Mouse (Mus musculus) kidney, postnatal 0 days (tissue): ENCODE data around the gene Setdb1. TPM values are rescaled to one million over a fixed set of nuclear protein-coding genes. Genes with fewer than 3 reads are reported as not detected.

ENCODE experiments used
- ATAC-seq: fragments of 200-750 bp; cut with Nextera tagmentation; replicated peaks from 2 replicates; pipeline ENCODE4 v1.8.0; 2017; ENCODE audit warnings: low read depth, moderate number of reproducible peaks, moderate TSS enrichment, moderate library complexity; ENCODE audit not compliant: low FRiP score
- DNase-seq: peaks from one replicate; pipeline ENCODE4 v3.0.0-alpha.2; 2016; ENCODE audit warnings: low spot score
- H3K27ac ChIP-seq: fragments of 300-500 bp; sonication (generic); 2 replicates; pipeline ENCODE4 v1.5.1; 2014; ENCODE audit warnings: mild to moderate bottlenecking
- H3K27me3 ChIP-seq: fragments of 300-500 bp; sonication (generic); 2 replicates; pipeline ENCODE4 v1.6.1; 2014; ENCODE audit warnings: low read length, mixed read lengths; ENCODE audit not compliant: insufficient read depth
- H3K36me3 ChIP-seq: fragments of 300-500 bp; sonication (generic); 2 replicates; pipeline ENCODE4 v1.6.1; 2014; ENCODE audit warnings: low read length, mixed read lengths; ENCODE audit not compliant: insufficient read depth
- H3K4me1 ChIP-seq: fragments of 300-500 bp; sonication (generic); replicated peaks from 2 replicates; pipeline ENCODE4 v1.6.1; 2014; ENCODE audit warnings: antibody characterized with exemption, low read length, mixed read lengths; ENCODE audit not compliant: insufficient read depth
- H3K4me2 ChIP-seq: fragments of 300-500 bp; sonication (generic); 2 replicates; pipeline ENCODE4 v1.6.1; 2014; ENCODE audit warnings: mild to moderate bottlenecking, low read length, moderate library complexity, mixed read lengths
- H3K4me3 ChIP-seq: fragments of 300-500 bp; sonication (generic); replicated peaks from 2 replicates; pipeline ENCODE4 v1.5.1; 2014; ENCODE audit warnings: low read depth, low read length
- H3K9ac ChIP-seq: fragments of 300-500 bp; sonication (generic); 2 replicates; pipeline ENCODE4 v1.6.1; 2014; ENCODE audit warnings: low read depth, low read length
- H3K9me3 ChIP-seq: fragments of 300-500 bp; sonication (generic); replicated peaks from 2 replicates; pipeline ENCODE4 v1.6.1; 2016; ENCODE audit warnings: low read length, inconsistent platforms, mixed read lengths
- CTCF ChIP-seq: IDR thresholded peaks from 2 replicates; pipeline ENCODE4 v1.5.1; 2016; ENCODE audit warnings: antibody characterized with exemption, low read depth, mild to moderate bottlenecking, moderate library complexity
- WGBS: fragments of 180-500 bp; shearing (Covaris S2); extraction: QIAGEN DNeasy Blood & Tissue Kit; methylation state at CpG from one replicate; pipeline ENCODE4 v1.1.7; 2014; 5-methylcytosine and 5-hydroxymethylcytosine counted together
- polyA plus RNA-seq: library from polyadenylated mRNA; unstranded; fragments of >200 nt; fragmentation: Nextera tagmentation; extraction: Ambion mirVana; gene quantifications from 2 replicates; pipeline ENCODE4 v1.2.1, GENCODE M21; 2015

Gene Setdb1
- polyA plus RNA-seq, 1 experiment from 2014 or later = 22.2 TPM

DNA sequence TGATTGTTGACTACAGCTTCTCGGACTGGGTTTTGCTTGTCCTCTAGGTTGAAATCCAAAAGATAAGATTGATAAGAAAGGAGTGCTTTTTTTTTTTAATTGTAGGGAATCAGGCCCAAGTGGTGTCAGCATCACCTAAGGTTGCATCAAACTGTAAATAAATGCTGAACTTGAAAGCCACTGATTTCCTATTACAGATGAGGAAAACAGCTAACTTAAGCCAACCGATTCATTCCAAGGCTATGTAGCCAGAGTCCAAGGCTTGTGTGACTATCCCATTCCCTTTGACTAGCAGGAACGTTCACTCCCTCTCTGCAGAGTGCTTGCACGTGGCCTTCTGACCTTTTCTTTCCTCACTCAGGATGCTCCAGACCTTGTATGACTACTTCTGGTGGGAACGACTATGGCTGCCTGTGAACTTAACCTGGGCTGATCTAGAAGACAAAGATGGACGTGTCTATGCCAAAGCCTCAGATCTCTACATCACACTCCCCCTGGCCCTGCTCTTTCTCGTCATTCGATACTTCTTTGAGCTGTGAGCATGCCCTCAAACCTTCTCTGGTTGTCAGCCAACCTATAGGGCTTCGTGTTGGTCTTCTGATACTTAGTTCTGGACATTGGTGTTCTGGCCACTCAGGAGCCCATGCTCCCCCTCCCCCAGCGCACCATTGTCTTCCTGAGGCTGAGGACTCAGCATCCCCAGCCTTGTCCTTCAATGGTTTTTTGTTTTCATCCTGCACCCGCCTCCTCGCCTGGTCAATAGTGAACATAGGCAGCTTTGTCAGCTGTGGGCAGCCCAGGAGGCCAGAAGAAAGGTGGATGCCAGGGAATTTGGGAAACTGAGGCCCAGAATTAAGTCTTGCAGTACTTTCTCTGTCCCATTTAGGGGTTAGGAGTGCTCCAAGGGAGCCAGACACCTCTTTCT is 37.0 kb downstream of the Setdb1 start:
- no peak overlapping the region for H3K4me3 ChIP-seq
- peaks cover 20% of the 10 kb centered on the region; the same call in 1 of the 2 replicates for H3K4me1 ChIP-seq
- no peak for DNase-seq
- no peaks in the 10 kb centered on the region for H3K27me3 ChIP-seq
- no peak overlapping the region for H3K27ac ChIP-seq
- 66% methylated on average over 12 of the region's 12 CpGs for WGBS
- no peak for ATAC-seq
- H3K9ac ChIP-seq = no peak overlapping the region
- no peaks in the 10 kb centered on the region for H3K9me3 ChIP-seq
- no peak for TF ChIP-seq CTCF
- peaks cover 51% of the 10 kb centered on the region for H3K36me3 ChIP-seq
- H3K4me2 ChIP-seq = no peak overlapping the region

- DNase-seq = no peak
- no peak for TF ChIP-seq CTCF
- Histone ChIP-seq H3K36me3 (peaks cover 43% of the 10 kb centered on the region), H3K27ac (peak overlapping the region; percentile 44; the same call in 1 of the 2 replicates), H3K4me3 (no peak overlapping the region), H3K27me3 (no peaks in the 10 kb centered on the region), H3K9ac (0 out of 2 replicates have a peak overlapping the region, but pooled peaks have one; percentile 8), H3K4me1 (peaks cover 20% of the 10 kb centered on the region; the same call in 1 of the 2 replicates), H3K4me2 (no peak overlapping the region), H3K9me3 (no peaks in the 10 kb centered on the region)
- ATAC-seq = no peak
- 45% methylated on average over 2 of the region's 2 CpGs for WGBS
Measured at GRCm38 (mm10) chr3:95319110-95319509, 37.9 kb downstream of the Setdb1 start.

DNA sequence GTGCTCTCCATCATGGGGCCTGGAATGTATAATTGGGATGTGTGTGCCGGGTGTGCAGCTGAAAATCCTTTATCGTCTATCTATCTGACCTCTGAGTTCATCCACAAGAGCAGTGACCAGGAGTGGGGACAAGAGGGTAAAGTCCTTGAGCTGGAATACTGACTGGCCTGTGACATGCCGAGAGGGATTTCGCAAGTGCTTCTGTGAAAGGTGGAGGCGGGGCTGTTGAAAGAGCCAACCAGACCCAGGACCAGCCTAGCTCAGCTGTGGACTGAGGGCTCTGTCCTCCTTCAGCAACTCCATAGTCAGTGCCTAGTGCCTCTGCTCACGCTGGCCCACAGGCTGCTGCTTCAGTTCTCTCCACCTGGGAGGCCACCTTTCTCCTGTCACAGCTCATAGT is 38.5 kb downstream of the Setdb1 start:
- Histone ChIP-seq H3K4me1 (peaks cover 20% of the 10 kb centered on the region; the same call in 1 of the 2 replicates), H3K36me3 (peaks cover 38% of the 10 kb centered on the region), H3K9me3 (no peaks in the 10 kb centered on the region), H3K9ac (no peak overlapping the region), H3K4me3 (no peak overlapping the region), H3K27ac (peak overlapping the region; percentile 44; the same call in 1 of the 2 replicates), H3K4me2 (no peak overlapping the region), H3K27me3 (no peaks in the 10 kb centered on the region)
- 51% methylated on average over 6 of the region's 6 CpGs for WGBS
- DNase-seq (peak; percentile 55), ATAC-seq (peak; percentile 55)
- TF ChIP-seq CTCF = no peak

DNA sequence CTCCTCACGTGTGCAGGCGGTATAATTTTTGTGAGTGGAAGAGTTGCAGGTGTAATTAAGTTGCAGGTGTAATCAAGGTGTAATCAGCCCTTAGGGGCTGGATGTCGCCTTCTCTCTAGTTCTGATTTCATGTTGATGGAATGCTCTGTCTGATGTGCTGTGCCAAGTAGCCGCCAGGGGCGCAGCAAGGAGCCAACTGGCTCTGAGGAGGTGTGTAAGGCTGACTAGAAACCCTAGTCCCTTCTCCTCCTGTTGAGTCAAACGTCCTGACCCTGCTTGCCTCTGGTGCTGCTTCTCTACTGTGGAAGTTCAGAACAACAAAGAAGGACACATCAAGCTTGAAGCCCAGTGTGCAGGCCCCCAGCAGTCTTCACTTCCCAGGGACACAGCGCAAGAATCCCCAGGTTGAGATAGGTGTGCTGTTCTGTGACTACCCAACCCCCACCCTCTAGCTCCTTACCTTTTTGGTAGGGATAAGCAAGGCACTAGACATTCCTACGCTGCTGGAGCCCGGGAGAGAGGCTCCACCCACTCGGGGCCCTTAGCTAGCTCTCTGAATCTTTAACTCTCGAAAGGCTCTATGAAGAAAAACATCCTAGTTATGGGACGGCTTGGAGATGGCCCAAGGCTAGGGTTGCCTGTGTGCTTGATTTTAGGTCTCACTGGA is 39.5 kb downstream of the Setdb1 start:
- WGBS = 19% methylated on average over 12 of the region's 12 CpGs
- DNase-seq (peak; percentile 78), ATAC-seq (peak; percentile 42; the same call in 1 of the 2 replicates)
- H3K4me1 ChIP-seq = peaks cover 20% of the 10 kb centered on the region; the same call in 1 of the 2 replicates
- H3K27ac ChIP-seq = peak overlapping the region; percentile 76; the same call in 1 of the 2 replicates
- peak; percentile 80 for TF ChIP-seq CTCF
- peak overlapping the region; percentile 39 for H3K4me2 ChIP-seq
- no peaks in the 10 kb centered on the region for H3K9me3 ChIP-seq
- H3K27me3 ChIP-seq = no peaks in the 10 kb centered on the region
- peaks cover 28% of the 10 kb centered on the region for H3K36me3 ChIP-seq
- H3K4me3 ChIP-seq = no peak overlapping the region
- 0 out of 2 replicates have a peak overlapping the region, but pooled peaks have one; percentile 1 for H3K9ac ChIP-seq

DNA sequence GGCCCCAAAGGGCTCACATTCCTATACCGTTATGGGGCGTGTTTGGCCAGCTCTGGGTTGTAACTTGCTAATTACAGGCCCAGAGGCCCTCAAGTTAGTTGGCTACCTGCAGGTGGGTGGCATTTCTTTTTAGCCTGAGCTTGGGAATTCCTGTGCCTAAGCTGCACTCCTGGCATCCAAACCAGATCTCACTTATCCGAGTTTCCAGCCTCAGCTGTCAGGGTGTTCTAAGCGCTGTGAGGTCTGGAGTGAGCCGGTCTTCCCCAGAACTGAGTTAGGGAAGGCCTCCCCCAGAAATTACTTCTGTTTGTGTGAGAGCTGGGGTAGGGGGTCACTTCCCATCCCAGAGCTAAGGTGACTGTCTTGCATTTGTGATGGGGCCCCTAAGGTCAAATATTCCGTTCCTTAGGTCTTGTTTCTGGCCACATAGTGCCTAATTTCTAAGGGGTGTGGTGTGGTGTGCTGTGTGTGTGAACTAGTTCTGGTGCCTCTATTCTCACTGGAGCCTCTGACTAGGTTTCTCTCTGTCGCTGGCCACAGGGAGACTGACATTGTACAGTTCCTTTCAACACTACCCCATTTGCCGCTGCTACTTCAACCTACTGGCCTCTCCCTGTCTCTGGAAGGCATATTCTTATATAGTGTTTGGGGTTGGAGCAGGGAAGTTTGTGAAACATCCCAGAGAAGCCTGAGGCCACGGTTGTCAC is 41.0 kb downstream of the Setdb1 start:
- Histone ChIP-seq H3K36me3 (peaks cover 13% of the 10 kb centered on the region), H3K4me2 (peak overlapping the region; percentile 64), H3K9me3 (no peaks in the 10 kb centered on the region), H3K9ac (peak overlapping the region; percentile 98), H3K4me1 (peaks cover 20% of the 10 kb centered on the region; the same call in 1 of the 2 replicates), H3K27ac (peak overlapping the region; percentile 94), H3K4me3 (peak overlapping the region; percentile 83), H3K27me3 (no peaks in the 10 kb centered on the region)
- WGBS = 6% methylated on average over 9 of the region's 9 CpGs
- no peak for ATAC-seq
- DNase-seq = no peak
- TF ChIP-seq CTCF = no peak
